Mouse (Mus musculus) liver (tissue): ENCODE measurements at regions not wholly inside any gene's neighbourhood (a gene's known extent, or its start where the extent isn't known, plus 50 kb on each side); places are given as distances from the start of the nearest gene placed in this dataset.

ENCODE experiments used
- DNase-seq: peaks from one replicate; pipeline ENCODE4 v3.0.0-alpha.2; 2020; ENCODE audit warnings: mixed read lengths

DNA sequence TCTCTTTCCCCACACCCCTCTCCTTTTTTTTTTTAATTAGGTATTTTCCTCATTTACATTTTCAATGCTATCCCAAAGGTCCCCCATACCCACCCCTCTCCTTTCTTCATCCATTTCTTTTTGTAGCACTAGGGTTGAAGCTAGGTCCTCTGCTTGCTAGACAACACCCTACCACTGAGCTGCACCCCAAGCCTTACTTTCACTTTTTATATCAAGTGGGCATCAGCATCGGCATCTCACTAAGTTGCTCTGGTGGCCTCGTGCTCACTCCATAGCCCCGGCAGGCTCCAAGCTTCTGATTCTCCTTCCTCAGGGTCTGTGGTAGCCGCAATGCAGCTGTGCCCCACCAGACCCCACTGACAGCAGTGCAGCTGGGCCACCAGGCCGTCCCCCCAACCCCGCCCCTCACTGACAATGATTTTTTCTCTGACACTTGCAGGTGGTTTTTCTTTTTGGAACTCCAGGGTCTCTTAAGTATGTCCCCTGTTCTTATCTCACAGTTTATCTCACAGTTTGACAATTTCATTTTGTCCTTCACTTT lies 77.5 kb downstream of the Nufip1 start:
- no peak for DNase-seq

DNA sequence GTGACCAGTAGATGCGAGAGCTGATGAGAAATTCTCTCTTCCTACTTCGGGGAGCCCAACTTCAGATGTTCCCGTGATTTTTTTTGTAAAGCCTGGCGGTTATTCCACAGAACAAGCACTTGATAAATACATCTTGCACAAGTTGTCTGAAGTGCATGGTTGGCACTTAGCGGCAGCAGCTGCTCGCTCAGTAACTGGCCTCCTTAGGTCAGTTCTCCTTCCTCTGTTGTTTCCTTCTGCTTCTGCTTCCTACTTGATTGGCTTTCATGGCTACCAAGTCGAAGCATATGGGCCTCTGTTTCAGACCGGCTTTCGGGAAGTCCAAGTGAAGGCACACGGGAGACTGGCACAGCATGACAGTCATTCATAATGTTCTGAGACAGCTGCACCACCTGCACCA lies 84.6 kb downstream of the Nufip1 start:
- no peak for DNase-seq

DNA sequence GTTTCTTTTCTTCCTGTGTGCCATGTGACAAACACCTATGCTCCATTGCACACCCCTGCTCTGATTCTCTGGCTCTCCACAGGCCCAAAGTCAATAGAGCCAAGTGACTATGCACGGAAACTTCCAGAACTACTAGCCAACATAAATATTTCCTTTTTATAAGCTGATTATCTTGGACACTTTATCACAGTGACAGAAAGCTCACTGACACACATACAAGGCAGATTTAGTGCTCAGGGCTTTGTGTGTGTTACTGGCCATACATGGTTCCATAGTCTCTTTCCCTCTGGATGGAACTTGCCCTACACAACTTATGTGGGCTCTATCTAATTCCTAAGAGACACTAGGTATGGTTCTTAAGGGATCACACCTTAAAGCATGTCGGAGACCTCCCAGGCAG lies 86.7 kb downstream of the Nufip1 start:
- DNase-seq = no peak

DNA sequence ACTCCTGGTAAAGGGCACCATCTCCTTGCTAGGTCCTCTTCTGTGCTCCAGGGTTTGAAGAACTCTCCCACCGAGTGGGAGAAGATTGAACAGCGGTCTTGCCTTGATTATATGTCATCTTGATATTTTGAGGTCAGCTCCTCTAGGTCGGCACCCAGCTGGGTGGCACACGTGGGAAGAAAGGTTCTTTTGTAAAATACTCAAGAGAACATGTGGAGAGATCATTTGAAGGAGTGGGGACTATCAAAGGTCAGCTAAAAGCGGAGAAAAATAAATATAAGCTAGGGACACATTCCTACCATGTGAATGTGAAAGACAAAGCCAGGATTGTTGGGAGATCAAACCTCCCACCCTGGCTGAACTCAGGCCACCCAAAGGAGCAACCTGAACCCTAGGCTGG lies 87.7 kb downstream of the Nufip1 start:
- DNase-seq = no peak

DNA sequence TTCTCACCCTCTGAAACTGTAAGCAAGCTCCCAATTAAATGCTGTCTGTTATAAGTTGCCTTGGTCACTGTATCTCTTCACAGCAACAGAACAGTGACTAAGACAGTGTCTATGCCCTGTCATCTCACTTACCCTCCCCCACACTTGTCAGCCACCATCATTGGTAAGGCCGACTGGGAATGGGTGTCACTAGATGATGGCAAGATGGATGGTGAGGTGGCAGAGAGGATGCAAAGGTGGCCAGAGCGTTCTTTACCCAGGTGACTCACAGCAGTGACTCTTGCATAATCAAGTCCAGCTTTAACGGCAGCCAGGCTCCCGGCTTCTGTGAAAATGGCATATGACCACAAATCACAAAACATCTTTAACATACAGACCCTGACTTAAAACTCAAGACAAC lies 91.9 kb downstream of the Nufip1 start:
- no peak for DNase-seq

DNA sequence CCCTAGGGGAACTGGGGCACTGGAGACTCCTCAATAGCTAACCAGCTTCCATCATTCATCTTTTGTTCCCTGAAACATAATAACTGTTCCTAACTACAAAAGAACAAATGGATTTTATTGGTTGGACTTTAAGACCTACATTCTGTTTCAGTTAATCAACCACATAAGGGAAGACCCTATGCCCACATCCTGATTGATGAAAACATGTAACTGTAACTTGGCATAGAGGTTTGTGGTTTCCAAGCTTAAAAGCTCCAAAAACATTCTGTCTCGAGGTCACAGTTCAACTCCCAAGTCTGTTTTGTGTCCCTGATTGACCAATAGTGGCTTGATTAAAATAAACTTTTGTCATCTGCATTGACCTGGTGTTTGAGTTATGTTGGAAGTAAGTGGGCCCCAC lies 92.4 kb downstream of the Nufip1 start:
- DNase-seq = no peak

DNA sequence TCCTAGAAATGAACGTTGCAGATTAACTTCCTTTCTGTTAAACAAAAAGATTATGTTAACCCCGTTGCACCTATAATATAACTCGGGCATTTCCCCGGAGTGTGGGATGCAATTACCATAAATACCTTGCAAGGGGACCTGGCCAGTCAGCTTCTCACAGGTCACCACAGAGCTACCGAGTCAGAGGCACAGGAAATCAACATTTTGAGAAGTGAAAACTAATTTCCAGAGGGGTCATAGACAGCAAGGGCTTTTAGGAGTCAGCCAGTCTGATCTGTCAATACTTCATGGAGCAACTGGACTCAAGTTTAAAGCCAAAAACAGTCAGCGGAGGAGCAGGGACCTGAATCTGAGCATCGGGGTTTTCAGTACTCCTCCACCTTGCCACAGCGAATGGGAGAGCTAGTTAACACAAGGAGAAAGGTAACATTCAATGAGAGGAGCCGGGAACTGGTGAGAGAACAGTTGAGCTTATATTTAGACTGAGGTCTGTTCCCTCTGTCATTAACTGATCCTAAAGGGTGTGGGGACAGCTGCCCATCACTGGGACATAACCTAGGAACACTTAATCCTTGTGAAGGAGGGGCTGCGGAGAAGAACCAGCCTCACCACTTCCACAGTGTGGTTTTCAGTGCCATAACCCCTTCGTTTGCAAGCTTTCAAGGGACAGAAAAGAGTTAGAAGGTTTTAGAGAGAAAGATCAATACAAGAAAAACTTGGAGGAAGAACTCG lies 105.9 kb downstream of the Nufip1 start:
- DNase-seq = no peak

DNA sequence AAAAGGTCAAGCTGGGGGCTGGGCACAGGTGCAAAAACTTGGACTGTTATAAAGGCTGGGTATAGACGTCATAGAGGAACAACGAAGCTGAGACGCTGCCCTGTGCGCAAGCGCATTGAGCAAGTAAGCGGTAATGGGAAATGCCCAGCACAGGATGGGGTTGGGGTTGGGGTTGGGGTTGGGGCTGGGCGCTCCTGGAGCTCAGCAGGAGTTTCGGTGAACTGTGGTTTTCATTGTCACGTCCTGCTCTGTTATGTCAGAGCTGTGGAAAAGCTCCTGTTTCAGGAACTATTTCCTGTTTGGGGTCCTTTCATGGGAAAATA lies 106.4 kb downstream of the Nufip1 start:
- DNase-seq = peak; percentile 33

DNA sequence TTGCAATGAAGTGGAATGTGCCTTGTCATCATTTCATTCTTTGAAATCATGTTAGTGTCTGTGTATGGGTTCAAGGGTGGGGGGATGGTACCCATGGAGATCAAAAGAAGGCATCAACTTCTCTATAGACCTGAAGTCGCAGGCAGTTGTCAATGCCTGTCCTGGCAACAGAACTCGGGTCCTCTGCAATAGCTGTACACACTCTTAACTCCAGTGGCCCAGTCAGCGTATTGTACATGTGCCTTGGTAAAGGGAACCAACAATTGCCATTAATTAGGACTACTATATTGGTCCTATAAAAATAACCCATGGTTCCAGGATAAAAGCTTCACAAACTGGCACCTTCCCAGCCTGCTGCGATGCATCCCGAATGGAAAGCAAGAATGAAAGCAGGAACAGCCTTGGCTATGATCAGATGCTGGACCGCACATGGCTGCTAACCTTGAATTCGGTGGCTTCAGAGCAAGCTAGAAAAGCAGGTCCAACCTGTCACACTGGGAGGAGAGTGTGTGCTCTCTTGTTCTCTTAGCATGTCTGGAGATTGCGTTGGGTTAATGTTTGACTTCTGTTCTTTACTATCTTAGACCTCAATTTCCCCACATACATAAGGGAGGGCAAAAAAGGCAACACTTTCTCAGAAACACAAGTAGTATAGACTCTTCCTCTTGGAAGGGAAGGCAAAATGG lies 107.0 kb downstream of the Nufip1 start:
- no peak for DNase-seq

DNA sequence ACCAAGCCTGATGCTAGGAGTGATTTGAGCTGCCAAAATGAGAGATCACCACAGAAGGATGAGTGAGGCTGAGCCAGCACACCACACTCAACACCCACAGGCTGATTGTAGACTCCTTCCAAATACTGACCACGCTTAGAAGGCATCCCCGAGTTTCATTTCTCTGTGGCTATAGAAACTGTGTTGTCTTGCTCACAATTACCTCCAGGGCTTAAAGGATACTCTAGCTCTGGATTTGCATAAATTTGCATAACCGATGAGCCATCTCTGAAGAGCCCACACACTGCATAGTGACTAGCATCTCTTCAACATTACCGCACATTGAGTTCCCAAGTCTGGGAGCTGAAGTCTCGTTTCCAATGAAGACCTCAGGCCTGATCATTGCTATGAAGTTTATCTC lies 110.3 kb downstream of the Nufip1 start:
- no peak for DNase-seq

DNA sequence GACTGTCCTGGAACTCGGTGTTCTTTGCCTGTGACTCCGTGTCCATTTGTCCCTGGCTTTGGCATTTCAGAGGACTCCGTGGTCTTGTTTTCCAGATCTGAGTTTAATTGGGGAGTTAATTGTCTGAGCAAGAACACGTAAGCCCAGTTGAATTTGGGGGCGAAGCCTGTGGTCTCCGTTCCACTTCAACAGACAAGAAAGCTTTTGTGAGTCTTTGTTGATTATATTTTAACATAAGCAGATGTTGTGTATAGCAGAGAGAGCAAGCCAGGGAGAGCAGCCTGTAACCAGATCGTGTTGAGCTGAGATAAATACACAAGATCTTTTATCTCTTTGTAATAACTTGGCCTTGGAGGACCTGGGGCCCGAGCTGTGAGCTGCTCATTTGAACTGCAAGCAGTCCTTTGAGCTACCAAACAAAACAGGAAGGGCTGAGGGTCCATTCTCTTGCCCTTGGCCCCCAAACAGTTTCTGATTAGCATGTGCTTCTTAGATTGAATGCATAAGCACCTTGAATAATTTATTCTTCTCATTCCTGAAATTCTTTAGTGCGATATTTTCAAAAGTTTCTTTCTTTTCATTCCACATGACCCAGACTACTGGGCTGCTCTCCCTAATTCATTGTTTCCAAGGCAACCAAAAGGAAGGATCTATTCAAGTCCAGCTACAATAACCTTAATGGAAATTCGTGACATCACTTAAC lies 111.1 kb downstream of the Nufip1 start:
- peak; percentile 22 for DNase-seq

DNA sequence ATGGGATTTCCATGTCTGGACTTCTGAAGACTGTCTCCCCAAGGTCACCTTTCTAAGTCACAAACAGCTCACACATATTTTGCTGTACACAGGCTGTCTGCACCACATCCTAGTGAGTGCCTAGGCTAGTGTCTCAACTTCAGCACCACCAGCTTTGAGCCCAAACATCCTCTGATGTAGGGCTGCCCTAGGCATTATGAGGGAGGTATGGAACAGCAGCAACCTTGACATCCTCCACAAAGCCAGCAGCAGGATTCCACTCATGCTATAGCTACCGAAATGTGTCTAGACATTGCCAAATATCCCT lies 111.6 kb downstream of the Nufip1 start:
- no peak for DNase-seq

DNA sequence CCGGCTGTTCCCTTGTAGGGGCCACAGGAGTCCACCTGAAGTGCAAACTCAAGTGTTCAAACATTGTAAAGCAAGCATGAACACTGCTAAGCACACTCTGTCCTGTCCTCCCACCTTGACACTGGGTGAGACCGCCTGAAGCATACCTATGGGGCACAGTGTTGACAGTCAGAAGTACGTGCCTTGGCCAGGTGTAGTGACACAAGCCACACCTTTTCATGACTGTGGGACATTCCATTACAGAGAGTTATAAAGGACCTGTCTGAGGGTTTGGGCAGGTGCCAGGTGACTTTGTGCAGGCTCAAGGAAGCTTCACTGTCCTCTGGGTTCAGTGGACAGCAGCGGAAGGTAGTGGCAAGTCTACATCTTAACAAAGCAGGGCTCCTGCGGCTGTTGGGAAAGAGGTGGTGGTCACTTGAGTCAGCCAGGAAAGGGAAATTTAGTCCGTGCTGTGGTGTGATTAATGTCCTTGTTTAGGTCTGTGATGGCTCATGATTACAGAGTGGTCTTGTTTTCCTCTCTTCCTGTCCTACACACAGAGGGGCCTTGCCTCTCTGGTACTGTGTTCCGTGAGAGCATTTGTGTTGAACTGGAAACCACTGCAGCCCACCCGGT lies 112.5 kb downstream of the Nufip1 start:
- DNase-seq = no peak

DNA sequence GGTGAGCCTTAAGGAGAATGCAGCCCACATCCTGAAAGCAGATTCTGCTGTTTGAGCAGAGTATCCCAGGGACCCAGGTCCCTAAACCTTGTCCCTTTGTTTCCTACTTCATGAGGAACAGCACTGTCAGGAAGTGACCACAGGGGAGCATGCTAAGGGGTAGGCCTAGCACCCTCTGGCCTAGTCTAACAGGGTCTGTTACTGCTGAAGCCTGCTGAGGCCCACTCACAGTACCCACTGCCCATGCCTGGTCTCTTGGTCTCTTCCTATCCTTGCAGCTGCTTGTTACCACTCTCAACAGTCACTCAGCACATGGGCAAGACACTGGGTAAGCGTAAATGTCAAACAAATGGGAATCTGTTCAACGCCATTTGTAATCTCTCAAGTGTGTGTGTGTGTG lies 113.2 kb downstream of the Nufip1 start:
- no peak for DNase-seq

DNA sequence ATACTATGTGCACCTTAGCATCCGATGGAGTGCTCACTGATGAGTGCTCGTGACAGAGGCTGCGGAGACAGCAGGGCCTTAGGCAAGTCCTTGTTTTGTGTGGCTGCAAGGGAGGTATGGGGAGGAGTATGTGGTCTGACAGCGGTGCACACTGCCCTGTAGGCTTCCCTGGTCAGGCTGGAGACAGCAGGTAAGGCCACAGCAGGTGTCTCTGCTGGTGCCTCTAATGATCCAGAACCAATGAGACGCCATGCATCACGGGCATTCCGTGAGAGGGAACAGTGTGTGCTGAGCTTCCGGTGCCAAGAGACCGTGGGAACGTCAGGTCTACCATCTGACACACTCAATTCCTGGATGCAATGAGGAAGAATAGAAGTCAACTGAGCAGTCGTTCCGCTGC lies 114.8 kb downstream of the Nufip1 start:
- no peak for DNase-seq

DNA sequence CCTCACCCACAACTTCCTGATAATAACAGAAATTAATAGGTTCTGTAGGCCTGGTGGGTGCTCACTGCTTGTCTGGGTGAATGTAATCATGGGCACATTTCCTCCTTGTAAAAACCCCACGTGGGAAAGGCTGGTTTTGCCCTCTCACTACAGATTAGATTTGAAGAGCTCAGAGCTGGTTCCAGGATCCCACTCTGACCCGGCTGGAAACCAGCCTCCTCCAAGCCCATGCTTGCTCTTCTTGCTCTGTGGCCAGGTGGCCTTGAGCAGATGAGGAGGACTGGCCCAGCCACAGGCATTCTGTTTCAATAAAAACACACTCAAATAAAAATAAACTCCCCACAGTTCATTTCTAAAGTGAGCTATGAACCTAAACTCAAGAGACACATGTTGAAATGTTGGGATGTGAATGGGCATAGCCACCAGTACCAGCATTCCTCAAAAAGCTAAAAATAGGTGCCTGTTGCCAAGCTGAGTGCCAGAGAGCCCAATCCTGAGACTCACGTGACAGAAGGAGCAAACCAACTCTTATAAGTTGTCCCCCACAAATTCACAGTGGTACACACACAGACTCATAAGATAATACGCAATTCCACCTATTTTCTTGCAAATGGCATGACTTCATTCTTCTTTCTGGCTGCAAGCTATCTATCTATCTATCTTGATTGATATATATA lies 116.1 kb downstream of the Nufip1 start:
- DNase-seq = no peak

DNA sequence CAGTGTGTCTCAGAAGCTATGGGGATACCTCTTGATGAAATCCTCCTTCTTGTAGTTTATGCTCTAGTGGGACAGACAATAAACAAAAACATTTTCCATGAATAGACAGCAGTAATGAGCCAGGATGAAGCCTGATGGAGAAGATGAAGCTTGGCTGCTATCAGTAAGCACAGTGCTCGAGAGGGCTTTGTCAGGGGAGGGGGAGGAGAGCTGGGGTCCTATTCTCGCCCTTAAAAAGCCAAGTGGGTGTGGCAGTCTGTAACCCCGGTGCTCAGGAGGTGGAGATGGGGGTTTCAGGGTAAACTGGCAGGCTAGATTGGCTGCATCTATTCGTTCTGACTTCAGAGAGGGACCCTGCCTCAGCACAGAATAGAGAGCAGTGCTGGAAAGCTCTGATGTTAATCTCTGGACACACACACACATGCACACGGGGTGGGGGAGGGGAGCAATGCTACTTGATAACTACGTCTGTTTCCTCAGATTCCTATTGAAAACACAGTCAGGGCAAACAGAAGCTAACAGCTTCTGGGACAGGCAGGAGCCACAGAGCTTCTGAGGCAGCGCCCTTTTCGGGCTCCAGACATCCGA lies 118.4 kb downstream of the Nufip1 start:
- DNase-seq = peak; percentile 64

DNA sequence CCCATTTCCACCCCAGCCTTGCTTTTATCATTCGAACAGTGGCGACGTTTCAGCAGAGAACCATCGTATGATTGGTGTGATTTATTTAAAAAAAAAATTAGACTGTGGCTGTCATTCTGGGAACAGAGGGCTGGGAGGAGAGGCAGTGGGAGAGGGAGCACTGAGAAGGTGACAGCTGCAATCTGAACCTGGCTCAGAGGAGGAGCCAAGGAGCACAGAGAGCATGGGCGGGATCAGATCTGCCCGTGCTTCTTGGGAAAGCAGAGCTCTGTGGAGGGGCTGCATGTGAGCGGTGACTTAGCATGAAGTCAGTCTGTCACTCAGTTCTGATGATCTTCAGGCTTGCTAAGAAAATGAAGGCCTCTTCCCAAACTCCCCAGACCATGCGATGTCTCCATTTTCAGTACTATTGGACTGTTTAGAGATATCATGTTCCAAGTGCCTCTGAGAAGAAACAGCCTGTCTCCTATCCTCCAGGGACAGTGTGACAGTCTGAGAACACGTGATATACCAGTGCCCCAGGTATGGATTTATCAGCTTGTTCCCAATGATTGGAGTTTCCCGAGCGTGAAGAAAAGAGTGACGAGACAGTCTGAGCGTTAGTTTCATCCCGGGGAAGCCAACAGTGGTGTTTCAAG lies 129.3 kb downstream of the Nufip1 start:
- no peak for DNase-seq

DNA sequence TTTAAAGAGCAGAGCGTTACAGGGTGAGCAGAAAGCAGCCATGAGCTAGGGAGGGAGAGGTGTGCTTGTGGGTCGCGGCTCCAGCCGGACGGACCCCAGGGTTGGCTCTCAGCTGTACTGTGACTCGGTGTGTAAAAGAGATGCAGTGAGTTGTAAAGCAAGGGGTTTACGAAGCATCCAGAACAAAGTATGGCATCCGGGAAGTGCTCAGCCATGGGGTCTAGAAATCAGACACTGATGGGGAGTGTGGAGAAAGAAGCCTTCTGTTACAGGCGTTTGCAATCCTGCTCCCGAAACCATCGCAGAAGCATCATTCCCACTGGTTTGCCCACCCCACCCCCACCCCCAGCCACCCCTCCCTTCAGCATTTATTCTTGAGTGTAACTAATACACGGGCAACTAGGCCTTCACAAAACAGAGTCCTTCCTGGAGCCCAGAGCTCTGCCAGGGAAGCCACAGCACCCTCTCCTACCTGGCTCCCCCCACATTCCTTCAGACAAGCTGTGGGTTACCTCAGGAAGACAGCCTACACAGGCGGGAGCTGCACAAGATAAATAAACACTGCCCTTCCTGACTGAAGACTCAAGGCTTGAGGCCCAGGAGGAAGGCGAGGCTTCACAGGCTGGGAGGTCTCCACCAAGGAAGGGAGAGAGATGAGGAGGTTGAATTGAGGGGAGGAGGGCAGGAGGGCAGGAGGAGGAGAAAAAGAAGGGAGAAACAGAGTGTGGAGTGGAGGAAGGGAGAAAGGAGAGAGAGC lies 133.1 kb downstream of the Nufip1 start:
- DNase-seq = peak; percentile 22

DNA sequence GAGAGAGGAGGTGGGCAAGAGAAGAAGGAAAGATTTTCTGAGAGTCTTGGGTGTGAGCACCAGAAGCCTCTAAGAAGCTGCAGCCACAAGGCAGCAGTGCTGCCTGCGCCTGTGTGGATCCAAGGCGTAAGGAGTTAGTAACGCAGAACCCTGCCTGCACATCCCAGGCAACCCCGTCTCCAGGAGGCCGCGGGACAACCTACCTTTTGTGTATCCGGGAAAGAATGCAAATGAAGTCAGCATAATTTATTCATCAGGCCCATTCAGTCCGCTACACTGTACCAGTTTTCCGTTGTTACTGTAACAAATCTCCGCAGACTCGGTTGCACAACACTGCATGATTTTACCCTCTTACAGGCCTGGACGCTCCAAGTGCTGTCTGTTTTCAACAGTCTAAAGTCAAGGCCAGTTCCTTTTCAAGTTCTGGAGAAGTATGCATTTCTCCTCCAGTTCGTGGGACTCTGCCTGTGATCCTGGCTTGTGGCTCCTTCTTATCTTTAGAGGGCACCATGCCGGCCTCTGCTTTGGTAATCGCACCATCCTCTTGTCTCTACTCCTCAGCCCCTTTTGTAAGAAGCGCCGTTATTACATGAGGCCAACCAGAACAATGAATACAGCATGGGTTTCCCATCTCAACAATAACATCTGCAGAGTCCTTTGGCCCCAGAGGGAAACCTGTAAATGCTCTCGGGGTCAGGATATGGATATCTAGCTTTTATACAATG lies 133.8 kb downstream of the Nufip1 start:
- DNase-seq = peak; percentile 57

DNA sequence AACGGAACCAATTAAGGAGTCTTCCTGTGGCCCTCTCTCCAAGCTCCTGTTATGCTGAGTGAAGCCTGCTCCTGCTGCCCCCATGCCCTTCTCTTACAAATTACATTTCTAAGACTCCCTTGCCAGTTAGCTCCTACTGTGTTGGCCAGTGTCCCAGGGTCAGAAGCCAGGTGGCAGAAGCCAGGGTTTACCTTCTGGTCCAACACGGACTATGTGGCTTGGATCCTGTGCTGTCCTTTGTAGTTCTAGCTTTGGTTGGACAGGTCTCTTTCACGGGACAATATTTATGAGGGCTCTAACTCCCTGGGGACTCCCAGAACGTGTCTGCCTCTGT lies 134.3 kb downstream of the Nufip1 start:
- DNase-seq = no peak
